Mouse (Mus musculus): Measurements from ENCODE around the gene Crybb1. TPM values are rescaled to one million over a fixed set of nuclear protein-coding genes. Genes with fewer than 3 reads are reported as not detected.

The Crybb1 gene
- total and polyA plus RNA-seq, 2 experiments: not detected

DNA sequence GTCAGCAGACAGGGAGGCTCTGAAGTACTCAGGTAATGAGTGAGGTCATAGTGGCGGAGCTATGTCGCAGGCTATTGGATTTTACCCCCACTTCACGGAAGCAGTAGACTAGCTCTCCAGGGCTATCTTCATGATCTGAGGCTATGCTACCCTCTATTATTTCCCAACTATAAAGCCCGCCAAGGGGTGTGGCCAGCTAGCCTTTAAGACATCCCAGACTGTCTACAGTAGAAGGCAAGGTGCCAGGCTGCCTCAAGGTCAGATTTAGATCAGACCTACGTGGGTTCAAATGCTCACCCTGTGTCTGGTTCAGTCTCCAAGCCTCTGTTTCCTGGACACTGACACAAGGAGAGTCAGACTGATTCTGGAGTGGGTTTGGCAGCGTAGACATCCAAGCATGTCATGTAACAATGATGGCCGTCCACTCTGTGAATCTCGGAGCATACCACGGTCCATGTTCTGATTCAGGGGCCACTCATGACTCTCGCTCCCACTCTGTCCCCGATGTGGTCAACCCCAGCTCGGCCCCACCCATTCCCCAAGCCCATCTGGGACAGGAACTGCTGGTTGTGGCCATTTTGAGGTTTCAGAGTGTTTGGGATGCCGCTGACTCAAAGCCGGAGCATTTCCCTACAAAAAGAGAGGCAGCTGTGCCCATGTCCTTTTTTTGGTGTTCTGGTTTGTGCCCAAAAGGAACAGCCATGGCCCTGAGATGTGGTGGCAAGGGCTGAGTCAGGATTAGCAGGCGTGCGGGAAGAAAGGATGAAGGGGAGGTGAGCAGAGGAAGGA is 4.4 kb downstream of the Crybb1 start:
- H3K36me3 ChIP-seq (ENCODE audit: control insufficient read depth, insufficient read depth, low read length): no peaks in the 10 kb centered on the region
- no peaks in the 10 kb centered on the region for H3K4me1 ChIP-seq (ENCODE audit: control insufficient read depth, insufficient read depth, low read length)
- no peaks in the 10 kb centered on the region for H3K79me2 ChIP-seq (ENCODE audit: control insufficient read depth, insufficient read depth, low read length)
- no peak overlapping the region for H3K4me3 ChIP-seq (ENCODE audit: insufficient read depth, low read depth, low read length)
- no peak overlapping the region for H3K27ac ChIP-seq (replicated peaks; ENCODE audit: insufficient read depth, low read depth, low read length)
- H3K27me3 ChIP-seq (ENCODE audit: control insufficient read depth, insufficient read depth, low read length): no peaks in the 10 kb centered on the region
- H3K9ac ChIP-seq (ENCODE audit: low read depth, low read length): no peak overlapping the region
- 85% methylated on average over 16 of the region's 16 CpGs for WGBS
- TF ChIP-seq CTCF (IDR thresholded peaks at IDR 0.05; ENCODE audit: low read depth, low read length) (no peak), POLR2A (IDR thresholded peaks at IDR 0.05; ENCODE audit: extremely low read depth, insufficient read depth, low read length) (no peak)
- no peak for DNase-seq (ENCODE audit: extremely low read depth, low read depth, low spot score)

DNA sequence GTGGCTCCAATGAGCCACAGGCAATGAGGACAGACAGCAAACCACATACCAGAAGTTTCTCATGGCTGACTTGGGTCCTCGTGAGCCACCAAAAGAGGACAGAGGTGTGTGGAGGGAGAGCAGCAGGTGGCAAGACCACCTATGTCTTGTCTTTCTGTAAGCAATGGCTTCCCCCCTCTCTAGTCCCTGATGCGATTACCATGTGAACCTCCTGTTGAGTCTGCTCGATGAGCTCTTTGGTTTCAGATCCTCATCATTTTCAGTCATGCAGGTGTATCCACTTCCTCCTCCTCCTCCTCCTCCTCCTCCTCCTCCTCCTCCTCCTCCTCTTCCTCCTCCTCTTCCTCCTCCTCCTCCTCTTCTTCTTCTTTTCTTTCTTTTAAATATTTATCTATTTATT is 5.2 kb downstream of the Crybb1 start:
- 78% methylated on average over 3 of the region's 3 CpGs for WGBS
- TF ChIP-seq CTCF (IDR thresholded peaks at IDR 0.05; ENCODE audit: low read depth, low read length) (no peak), POLR2A (IDR thresholded peaks at IDR 0.05; ENCODE audit: extremely low read depth, insufficient read depth, low read length) (no peak)

GRCm38 (mm10) chr5:112264099-112264498 is 8.5 kb downstream of the Crybb1 start:
- no peak overlapping the region for H3K4me3 ChIP-seq (ENCODE audit: insufficient read depth, low read depth, low read length)
- no peak overlapping the region for H3K27ac ChIP-seq (replicated peaks; ENCODE audit: insufficient read depth, low read depth, low read length)
- no peak for DNase-seq (ENCODE audit: extremely low read depth, low read depth, low spot score)
- TF ChIP-seq CTCF (IDR thresholded peaks at IDR 0.05; ENCODE audit: low read depth, low read length) (no peak), POLR2A (IDR thresholded peaks at IDR 0.05; ENCODE audit: extremely low read depth, insufficient read depth, low read length) (no peak)
- H3K36me3 ChIP-seq (ENCODE audit: control insufficient read depth, insufficient read depth, low read length): no peaks in the 10 kb centered on the region
- no peaks in the 10 kb centered on the region for H3K79me2 ChIP-seq (ENCODE audit: control insufficient read depth, insufficient read depth, low read length)
- no peaks in the 10 kb centered on the region for H3K27me3 ChIP-seq (ENCODE audit: control insufficient read depth, insufficient read depth, low read length)
- H3K4me1 ChIP-seq (ENCODE audit: control insufficient read depth, insufficient read depth, low read length): no peaks in the 10 kb centered on the region
- no peak overlapping the region for H3K9ac ChIP-seq (ENCODE audit: low read depth, low read length)
- WGBS: 91% methylated on average over 7 of the region's 7 CpGs

More for the DNA sequence above, 5.2 kb downstream of the Crybb1 start:
- H3K4me1 ChIP-seq (ENCODE audit: control insufficient read depth, insufficient read depth, low read length): no peaks in the 10 kb centered on the region
- no peak overlapping the region for H3K9ac ChIP-seq (ENCODE audit: low read depth, low read length)
- no peak overlapping the region for H3K4me3 ChIP-seq (ENCODE audit: insufficient read depth, low read depth, low read length)
- no peaks in the 10 kb centered on the region for H3K36me3 ChIP-seq (ENCODE audit: control insufficient read depth, insufficient read depth, low read length)
- no peak overlapping the region for H3K27ac ChIP-seq (replicated peaks; ENCODE audit: insufficient read depth, low read depth, low read length)
- H3K79me2 ChIP-seq (ENCODE audit: control insufficient read depth, insufficient read depth, low read length): no peaks in the 10 kb centered on the region
- no peaks in the 10 kb centered on the region for H3K27me3 ChIP-seq (ENCODE audit: control insufficient read depth, insufficient read depth, low read length)
- DNase-seq (ENCODE audit: extremely low read depth, low read depth, low spot score): no peak

DNA sequence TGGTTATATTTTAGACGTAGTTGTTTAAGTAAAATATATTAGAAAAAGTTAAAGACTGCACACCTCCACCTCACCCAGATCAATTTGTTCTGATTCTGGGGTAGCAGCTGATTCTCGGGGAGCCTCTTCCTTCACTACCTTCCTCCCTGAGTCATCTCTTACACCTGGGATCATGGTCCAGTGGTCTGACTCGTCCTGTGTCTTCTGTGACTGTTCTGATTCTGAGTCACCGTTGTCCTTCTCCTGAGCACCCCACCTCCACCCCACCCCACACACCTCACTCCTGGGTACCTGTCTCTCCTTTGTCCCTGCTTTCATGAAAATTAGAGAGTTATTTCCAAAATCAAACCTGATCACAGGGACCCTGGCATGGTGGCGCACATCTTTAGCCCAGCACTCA is 9.5 kb downstream of the Crybb1 start:
- no peaks in the 10 kb centered on the region for H3K79me2 ChIP-seq (ENCODE audit: control insufficient read depth, insufficient read depth, low read length)
- H3K27ac ChIP-seq (replicated peaks; ENCODE audit: insufficient read depth, low read depth, low read length): no peak overlapping the region
- no peaks in the 10 kb centered on the region for H3K27me3 ChIP-seq (ENCODE audit: control insufficient read depth, insufficient read depth, low read length)
- no peaks in the 10 kb centered on the region for H3K4me1 ChIP-seq (ENCODE audit: control insufficient read depth, insufficient read depth, low read length)
- H3K4me3 ChIP-seq (ENCODE audit: insufficient read depth, low read depth, low read length): no peak overlapping the region
- H3K36me3 ChIP-seq (ENCODE audit: control insufficient read depth, insufficient read depth, low read length): no peaks in the 10 kb centered on the region
- TF ChIP-seq CTCF (IDR thresholded peaks at IDR 0.05; ENCODE audit: low read depth, low read length): no peak
- no peak for TF ChIP-seq POLR2A (IDR thresholded peaks at IDR 0.05; ENCODE audit: extremely low read depth, insufficient read depth, low read length)
- WGBS: 91% methylated on average over 5 of the region's 5 CpGs
- H3K9ac ChIP-seq (ENCODE audit: low read depth, low read length): no peak overlapping the region
- no peak for DNase-seq (ENCODE audit: extremely low read depth, low read depth, low spot score)

DNA sequence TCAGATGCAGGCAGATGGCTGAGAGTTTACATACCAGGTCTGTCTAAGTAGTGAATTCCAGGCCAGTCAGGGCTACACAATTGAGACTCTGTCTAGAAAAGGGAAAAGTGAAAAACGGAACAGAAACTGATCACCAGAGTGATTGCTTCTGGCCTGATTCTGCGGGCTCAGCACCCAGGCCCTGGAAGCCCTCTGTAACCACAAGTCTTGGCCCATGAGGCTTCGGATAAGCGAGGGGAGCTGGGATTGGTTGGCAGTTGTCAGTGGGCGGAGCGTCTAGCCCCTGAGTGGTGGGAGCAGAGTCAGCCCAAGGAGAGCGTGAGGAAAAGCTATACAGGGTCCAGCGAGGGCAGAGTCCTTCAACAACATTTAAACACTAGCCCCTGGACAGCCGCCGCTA is 9.9 kb downstream of the Crybb1 start:
- WGBS: 61% methylated on average over 10 of the region's 10 CpGs
- H3K4me1 ChIP-seq (ENCODE audit: control insufficient read depth, insufficient read depth, low read length): no peaks in the 10 kb centered on the region

More for the DNA sequence above, 9.9 kb downstream of the Crybb1 start:
- peak overlapping the region; percentile 46 for H3K27ac ChIP-seq (replicated peaks; ENCODE audit: insufficient read depth, low read depth, low read length)
- TF ChIP-seq CTCF (IDR thresholded peaks at IDR 0.05; ENCODE audit: low read depth, low read length): no peak
- TF ChIP-seq POLR2A (IDR thresholded peaks at IDR 0.05; ENCODE audit: extremely low read depth, insufficient read depth, low read length): no peak
- no peak overlapping the region for H3K4me3 ChIP-seq (ENCODE audit: insufficient read depth, low read depth, low read length)
- H3K36me3 ChIP-seq (ENCODE audit: control insufficient read depth, insufficient read depth, low read length): no peaks in the 10 kb centered on the region
- no peaks in the 10 kb centered on the region for H3K27me3 ChIP-seq (ENCODE audit: control insufficient read depth, insufficient read depth, low read length)
- H3K9ac ChIP-seq (ENCODE audit: low read depth, low read length): peak overlapping the region; percentile 39; the same call in 1 of the 2 replicates
- no peaks in the 10 kb centered on the region for H3K79me2 ChIP-seq (ENCODE audit: control insufficient read depth, insufficient read depth, low read length)
- peak; percentile 25 for DNase-seq (ENCODE audit: extremely low read depth, low read depth, low spot score)
